In the genomic region with DNA sequence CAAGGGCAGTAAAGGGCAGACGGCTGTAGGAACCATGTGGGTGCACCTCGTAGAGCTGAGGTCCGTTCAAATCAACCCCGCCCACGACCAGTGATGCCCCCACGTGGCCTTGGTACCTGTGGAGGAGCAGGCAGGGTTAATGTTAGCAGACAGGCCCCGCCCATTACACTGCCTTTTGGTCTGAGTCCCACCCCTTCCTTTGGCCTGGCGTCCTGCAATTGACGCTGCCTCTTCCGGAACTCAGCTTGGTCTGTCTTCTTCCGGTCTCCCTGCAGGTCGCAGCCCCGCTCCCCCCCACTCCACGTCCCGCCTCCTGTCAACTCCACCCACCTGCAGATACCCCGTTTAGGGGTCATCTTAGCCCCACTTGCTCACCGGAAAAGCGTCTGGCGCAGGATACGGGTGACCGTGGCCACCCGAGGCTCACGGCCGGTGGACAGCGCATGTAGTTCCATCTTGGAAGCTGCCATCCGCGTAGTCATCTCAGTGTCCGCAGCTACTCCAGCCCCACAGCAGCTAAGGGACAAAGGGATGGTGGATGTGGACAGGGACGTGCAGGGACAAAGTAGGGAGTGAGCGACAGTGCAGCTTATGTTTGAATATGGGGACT, we compare ENCODE assay signal across 8 mouse cellular contexts. TPM values are rescaled to one million over a fixed set of nuclear protein-coding genes. Genes with fewer than 3 reads are reported as not detected.
DNase-seq lines count a peak whose midpoint lies in the region; ATAC-seq and TF ChIP-seq lines count a peak whose summit lies in the region.

No protein-coding gene starts in this region.

- TF ChIP-seq EP300 in liver, embryonic 14.5 days (IDR thresholded peaks at IDR 0.05; ENCODE audit: low read depth) = no peak
- TF ChIP-seq EP300 in stomach, postnatal 0 days (optimal IDR thresholded peaks at IDR 0.05) = no peak

- peak overlapping the region; percentile 70 for H3K9ac ChIP-seq in heart, embryonic 15.5 days
- H3K9ac ChIP-seq in liver, embryonic 14.5 days (replicated peaks) = peak overlapping the region; percentile 86
- H3K9ac ChIP-seq in neural tube, embryonic 11.5 days (ENCODE audit: low read length) = peak overlapping the region; percentile 79
- H3K9ac ChIP-seq in stomach, postnatal 0 days (ENCODE audit: low read length) = peak overlapping the region; percentile 74

- peak; percentile 77 for DNase-seq in CD4-positive, CD25-positive, alpha-beta regulatory T cell, adult 2 months (ENCODE audit: low read depth, low spot score)
- DNase-seq in c-Kit-negative CD71-positive TER-119-positive erythroid progenitor cells, embryonic 14.5 days (ENCODE audit: low read depth, low spot score) = peak; percentile 74
- peak; percentile 67 for DNase-seq in fibroblast of lung, adult 2 months (ENCODE audit: low read depth)
- DNase-seq in kidney, postnatal 25 days = peak; percentile 96 to 97
- peak; percentile 78 to 81 (median 79) for DNase-seq in liver, embryonic 14.5 days (ENCODE audit: low read depth in 3 of 3, low spot score in 3 of 3)
- peak; percentile 87 for DNase-seq in neural tube, embryonic 11.5 days (ENCODE audit: low spot score)
- peak; percentile 92 for DNase-seq in stomach, postnatal 0 days (ENCODE audit: low spot score)

- 1% methylated on average over 30 of the region's 30 CpGs for WGBS in heart, embryonic 15.5 days
- 0% methylated on average over 30 of the region's 30 CpGs for WGBS in liver, embryonic 14.5 days (ENCODE audit: insufficient replicate concordance)
- under 1% methylated on average over 30 of the region's 30 CpGs for WGBS in neural tube, embryonic 11.5 days
- under 1% methylated on average over 30 of the region's 30 CpGs for WGBS in stomach, postnatal 0 days

- peaks cover 10% of the 10 kb centered on the region; the same call in 1 of the 2 replicates for H3K36me3 ChIP-seq in heart, embryonic 15.5 days
- no peaks in the 10 kb centered on the region for H3K36me3 ChIP-seq in liver, embryonic 14.5 days (replicated peaks; ENCODE audit: control insufficient read depth, insufficient read depth, low read depth)
- no peaks in the 10 kb centered on the region for H3K36me3 ChIP-seq in neural tube, embryonic 11.5 days (ENCODE audit: control insufficient read depth, insufficient read depth, low read length)
- no peaks in the 10 kb centered on the region; the same call in 1 of the 2 replicates for H3K36me3 ChIP-seq in stomach, postnatal 0 days (ENCODE audit: control insufficient read depth, insufficient read depth, low read length)

- TF ChIP-seq CTCF in liver, embryonic 14.5 days (IDR thresholded peaks at IDR 0.05; ENCODE audit: low read depth) = no peak
- 0 out of 2 replicates have a peak, but pooled peaks have one; percentile 12 for TF ChIP-seq CTCF in stomach, postnatal 0 days (IDR thresholded peaks at IDR 0.05; ENCODE audit: low read depth)

- peak overlapping the region; percentile 89 for H3K27ac ChIP-seq in heart, embryonic 15.5 days
- peak overlapping the region; percentile 68 for H3K27ac ChIP-seq in liver, embryonic 14.5 days
- H3K27ac ChIP-seq in neural tube, embryonic 11.5 days (ENCODE audit: low read depth, low read length) = peak overlapping the region; percentile 83
- peak overlapping the region; percentile 85 for H3K27ac ChIP-seq in stomach, postnatal 0 days (replicated peaks)

- H3K4me2 ChIP-seq in heart, embryonic 15.5 days = peak overlapping the region; percentile 85
- H3K4me2 ChIP-seq in liver, embryonic 14.5 days (ENCODE audit: low read depth) = peak overlapping the region; percentile 92
- H3K4me2 ChIP-seq in neural tube, embryonic 11.5 days (ENCODE audit: low read depth) = peak overlapping the region; percentile 97
- H3K4me2 ChIP-seq in stomach, postnatal 0 days (replicated peaks; ENCODE audit: low read depth) = peak overlapping the region; percentile 96

- H3K4me3 ChIP-seq in heart, embryonic 15.5 days = peak overlapping the region; percentile 68
- peak overlapping the region; percentile 80 to 84 for H3K4me3 ChIP-seq in liver, embryonic 14.5 days (ENCODE audit: insufficient read depth in 1 of 2, low read depth in 2 of 2, low read length in 2 of 2)
- H3K4me3 ChIP-seq in neural tube, embryonic 11.5 days (ENCODE audit: low read depth, low read length) = peak overlapping the region; percentile 74
- H3K4me3 ChIP-seq in stomach, postnatal 0 days (ENCODE audit: low read depth, low read length) = peak overlapping the region; percentile 79

- peak; percentile 87 for ATAC-seq in heart, embryonic 15.5 days (replicated peaks; ENCODE audit: insufficient number of reproducible peaks, insufficient read depth, low FRiP score, low read depth)
- peak; percentile 81 for ATAC-seq in liver, embryonic 14.5 days (ENCODE audit: insufficient read depth)
- peak; percentile 91 for ATAC-seq in neural tube, embryonic 11.5 days (ENCODE audit: insufficient read depth, low FRiP score, low TSS enrichment)
- ATAC-seq in stomach, postnatal 0 days (ENCODE audit: low FRiP score, low TSS enrichment) = peak; percentile 89

- H3K27me3 ChIP-seq in heart, embryonic 15.5 days = no peaks in the 10 kb centered on the region
- no peaks in the 10 kb centered on the region for H3K27me3 ChIP-seq in liver, embryonic 14.5 days (ENCODE audit: control insufficient read depth, insufficient read depth, low read length)
- H3K27me3 ChIP-seq in neural tube, embryonic 11.5 days (ENCODE audit: control insufficient read depth, insufficient read depth, low read length) = no peaks in the 10 kb centered on the region
- no peaks in the 10 kb centered on the region for H3K27me3 ChIP-seq in stomach, postnatal 0 days (ENCODE audit: control insufficient read depth, insufficient read depth, low read length)

- peaks cover 13% of the 10 kb centered on the region for H3K4me1 ChIP-seq in heart, embryonic 15.5 days (replicated peaks)
- peaks cover 16 to 26% of the 10 kb centered on the region in 2 experiments for H3K4me1 ChIP-seq in liver, embryonic 14.5 days (replicated peaks; ENCODE audit: control insufficient read depth in 2 of 2, insufficient read depth in 2 of 2, low read length in 1 of 2)
- H3K4me1 ChIP-seq in neural tube, embryonic 11.5 days (ENCODE audit: control insufficient read depth, insufficient read depth, low read length) = peaks cover 10% of the 10 kb centered on the region
- peaks cover 3% of the 10 kb centered on the region; the same call in 1 of the 2 replicates for H3K4me1 ChIP-seq in stomach, postnatal 0 days (replicated peaks; ENCODE audit: control insufficient read depth, insufficient read depth)

- no peaks in the 10 kb centered on the region for H3K9me3 ChIP-seq in heart, embryonic 15.5 days (replicated peaks)
- no peaks in the 10 kb centered on the region for H3K9me3 ChIP-seq in liver, embryonic 14.5 days (ENCODE audit: control insufficient read depth, low read length)
- H3K9me3 ChIP-seq in neural tube, embryonic 11.5 days (ENCODE audit: control insufficient read depth, low read length) = no peaks in the 10 kb centered on the region
- no peaks in the 10 kb centered on the region for H3K9me3 ChIP-seq in stomach, postnatal 0 days (ENCODE audit: control insufficient read depth, low read length)

RNA-seq across cellular contexts. Expression of gene Psmb10, which starts 1.3 kb away (rescaled TPM):
- 59.4 and 93.4 TPM in 2 replicates for polyA plus RNA-seq in heart, embryonic 15.5 days (2015; fragmentation: Nextera tagmentation; extraction: Ambion mirVana)
- polyA plus RNA-seq in liver, embryonic 14.5 days (2012; rRNA removed) = 49.8 and 51.8 TPM in 2 replicates
- 61.5 and 68.5 TPM in 2 replicates for polyA plus RNA-seq in liver, embryonic 14.5 days (2014; fragmentation: Nextera tagmentation; extraction: Ambion mirVana)
- polyA plus RNA-seq in neural tube, embryonic 11.5 days (2014; fragmentation: Nextera tagmentation; extraction: Ambion mirVana) = 28.5 and 30.2 TPM in 2 replicates
- 65.9 and 68.0 TPM in 2 replicates for polyA plus RNA-seq in stomach, postnatal 0 days (2015; fragmentation: Nextera tagmentation; extraction: Ambion mirVana)

RNA-seq across cellular contexts. Expression of gene Ctrl, which starts 3.3 kb away (rescaled TPM):
- 0.84 and 0.85 TPM in 2 replicates for polyA plus RNA-seq in heart, embryonic 15.5 days (2015; fragmentation: Nextera tagmentation; extraction: Ambion mirVana)
- 1.0 and 1.1 TPM in 2 replicates for polyA plus RNA-seq in liver, embryonic 14.5 days (2012; rRNA removed)
- 0.27 and 0.39 TPM in 2 replicates for polyA plus RNA-seq in liver, embryonic 14.5 days (2014; fragmentation: Nextera tagmentation; extraction: Ambion mirVana)
- polyA plus RNA-seq in neural tube, embryonic 11.5 days (2014; fragmentation: Nextera tagmentation; extraction: Ambion mirVana) = 1.1 TPM in 2 replicates
- 0.22 and 0.85 TPM in 2 replicates for polyA plus RNA-seq in stomach, postnatal 0 days (2015; fragmentation: Nextera tagmentation; extraction: Ambion mirVana)

RNA-seq across cellular contexts. Expression of gene Lcat, which starts 6.2 kb away (rescaled TPM):
- 1.3 and 1.7 TPM in 2 replicates for polyA plus RNA-seq in heart, embryonic 15.5 days (2015; fragmentation: Nextera tagmentation; extraction: Ambion mirVana)
- polyA plus RNA-seq in liver, embryonic 14.5 days (2012; rRNA removed) = 40.2 and 41.2 TPM in 2 replicates
- polyA plus RNA-seq in liver, embryonic 14.5 days (2014; fragmentation: Nextera tagmentation; extraction: Ambion mirVana) = 47.0 and 50.7 TPM in 2 replicates
- polyA plus RNA-seq in neural tube, embryonic 11.5 days (2014; fragmentation: Nextera tagmentation; extraction: Ambion mirVana) = 0.50 and 0.54 TPM in 2 replicates
- polyA plus RNA-seq in stomach, postnatal 0 days (2015; fragmentation: Nextera tagmentation; extraction: Ambion mirVana) = 0.75 and 0.77 TPM in 2 replicates

RNA-seq across cellular contexts. Expression of gene Slc12a4, which starts 28.9 kb away (rescaled TPM):
- polyA plus RNA-seq in heart, embryonic 15.5 days (2015; fragmentation: Nextera tagmentation; extraction: Ambion mirVana) = 34.1 and 44.5 TPM in 2 replicates
- polyA plus RNA-seq in liver, embryonic 14.5 days (2012; rRNA removed) = 8.3 and 11.1 TPM in 2 replicates
- 6.9 and 8.9 TPM in 2 replicates for polyA plus RNA-seq in liver, embryonic 14.5 days (2014; fragmentation: Nextera tagmentation; extraction: Ambion mirVana)
- 10.3 and 13.0 TPM in 2 replicates for polyA plus RNA-seq in neural tube, embryonic 11.5 days (2014; fragmentation: Nextera tagmentation; extraction: Ambion mirVana)
- polyA plus RNA-seq in stomach, postnatal 0 days (2015; fragmentation: Nextera tagmentation; extraction: Ambion mirVana) = 12.8 and 14.1 TPM in 2 replicates

RNA-seq across cellular contexts. Expression of gene Pskh1, which starts 36.7 kb away (rescaled TPM):
- 19.5 and 25.8 TPM in 2 replicates for polyA plus RNA-seq in heart, embryonic 15.5 days (2015; fragmentation: Nextera tagmentation; extraction: Ambion mirVana)
- 9.8 and 12.3 TPM in 2 replicates for polyA plus RNA-seq in liver, embryonic 14.5 days (2012; rRNA removed)
- 6.2 and 8.0 TPM in 2 replicates for polyA plus RNA-seq in liver, embryonic 14.5 days (2014; fragmentation: Nextera tagmentation; extraction: Ambion mirVana)
- polyA plus RNA-seq in neural tube, embryonic 11.5 days (2014; fragmentation: Nextera tagmentation; extraction: Ambion mirVana) = 18.1 and 20.4 TPM in 2 replicates
- 13.4 and 14.8 TPM in 2 replicates for polyA plus RNA-seq in stomach, postnatal 0 days (2015; fragmentation: Nextera tagmentation; extraction: Ambion mirVana)

Comparison
In these comparisons a context has a peak if more than half of its experiments do, and no peak if none do; other contexts are left out.
1. Peak in every context shown above with its lines: DNase-seq, ATAC-seq, H3K4me3 ChIP-seq and H3K27ac ChIP-seq.
2. RNA of gene Lcat, which starts 6.2 kb away (polyA plus RNA-seq): 40.2 to 50.7 TPM in liver, embryonic 14.5 days; 1.3 to 1.7 TPM in heart, embryonic 15.5 days, 0.75 to 0.77 TPM in stomach, postnatal 0 days and 0.50 to 0.54 TPM in neural tube, embryonic 11.5 days; every median in the first group is over 10 times any median in the second.